Mouse (Mus musculus): ENCODE results near the gene Mgat5. TPM values are rescaled to one million over a fixed set of nuclear protein-coding genes. Genes with fewer than 3 reads are reported as not detected.

Gene Mgat5
- polyA plus RNA-seq, 1 experiment: 29.3 TPM

DNA sequence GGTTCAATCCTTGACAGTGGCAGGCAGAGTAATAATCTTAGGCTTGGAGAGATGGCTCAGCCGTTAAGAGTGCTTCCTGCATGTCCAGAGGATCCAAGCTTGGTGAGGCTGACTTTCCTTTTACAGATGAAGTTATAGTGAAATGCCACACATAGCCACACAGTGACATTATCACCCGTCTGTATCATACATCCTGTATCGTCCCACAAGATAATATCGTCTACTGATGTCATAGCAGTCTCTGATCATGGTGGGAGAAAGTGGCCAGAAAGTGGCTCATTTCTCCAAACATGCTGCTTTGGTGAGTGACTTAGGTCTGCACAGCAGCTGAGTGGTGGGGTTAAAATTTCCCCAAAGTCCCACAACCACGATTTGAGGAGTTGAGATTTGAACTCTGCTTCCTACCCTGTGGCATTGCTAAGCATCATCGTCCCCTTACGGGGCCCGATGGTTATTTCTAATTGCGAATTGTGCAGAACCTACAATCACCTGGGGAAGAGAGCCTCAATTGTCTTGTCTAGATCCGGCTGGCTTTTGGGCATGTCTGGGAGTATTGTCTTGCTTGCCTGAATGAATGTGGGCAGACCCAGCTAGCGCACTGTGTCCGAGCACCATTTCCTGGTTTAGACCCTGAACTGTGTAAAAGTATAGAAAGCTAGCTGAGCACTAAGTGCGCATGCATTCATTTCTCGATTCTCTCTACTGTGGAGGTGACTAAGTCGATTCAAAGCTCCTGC lies 37.5 kb downstream of the Mgat5 start:
- TF ChIP-seq CTCF (IDR thresholded peaks at IDR 0.05; ENCODE audit: borderline replicate concordance, extremely low read depth, insufficient read depth, insufficient read length) (no peak), POLR2A (IDR thresholded peaks at IDR 0.05; ENCODE audit: borderline replicate concordance, extremely low read depth, insufficient read depth, insufficient read length, poor library complexity, severe bottlenecking) (no peak)
- no peak for DNase-seq (ENCODE audit: low read depth)

DNA sequence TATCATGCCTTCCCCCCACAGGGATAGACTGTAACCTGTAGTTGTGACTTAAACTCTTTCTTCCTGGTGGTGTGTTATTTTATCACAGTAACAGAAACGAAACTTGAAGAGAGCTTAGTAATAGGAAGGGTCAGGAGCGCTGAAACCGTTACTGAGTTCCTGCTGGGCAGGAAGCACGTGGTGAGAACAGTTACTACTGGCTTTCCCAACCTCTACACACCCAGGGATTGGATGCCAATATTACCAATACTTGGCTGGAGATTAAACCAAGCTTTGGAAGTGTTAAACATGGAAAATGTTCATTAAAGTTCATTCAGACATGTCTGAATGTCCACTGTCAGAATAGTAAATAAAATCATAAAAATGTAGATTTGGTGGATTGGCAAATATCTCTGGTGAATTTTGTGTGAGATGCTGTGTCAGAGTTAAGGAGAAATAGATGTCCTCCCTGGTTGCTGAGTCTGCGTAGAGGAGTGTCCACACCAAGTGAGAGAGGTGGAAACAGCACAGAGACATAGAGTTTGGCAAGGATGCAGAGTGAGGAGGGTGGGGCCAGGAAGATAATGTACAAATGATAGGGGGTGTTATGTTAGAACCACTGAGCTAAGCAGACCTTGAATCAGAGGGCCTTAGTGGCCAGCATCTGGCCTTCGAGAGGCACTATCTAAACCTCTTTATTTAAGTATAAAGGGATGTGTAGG lies 38.2 kb downstream of the Mgat5 start:
- no peak for DNase-seq (ENCODE audit: low read depth)
- TF ChIP-seq POLR2A (IDR thresholded peaks at IDR 0.05; ENCODE audit: borderline replicate concordance, extremely low read depth, insufficient read depth, insufficient read length, poor library complexity, severe bottlenecking) (no peak), CTCF (IDR thresholded peaks at IDR 0.05; ENCODE audit: borderline replicate concordance, extremely low read depth, insufficient read depth, insufficient read length) (no peak)

DNA sequence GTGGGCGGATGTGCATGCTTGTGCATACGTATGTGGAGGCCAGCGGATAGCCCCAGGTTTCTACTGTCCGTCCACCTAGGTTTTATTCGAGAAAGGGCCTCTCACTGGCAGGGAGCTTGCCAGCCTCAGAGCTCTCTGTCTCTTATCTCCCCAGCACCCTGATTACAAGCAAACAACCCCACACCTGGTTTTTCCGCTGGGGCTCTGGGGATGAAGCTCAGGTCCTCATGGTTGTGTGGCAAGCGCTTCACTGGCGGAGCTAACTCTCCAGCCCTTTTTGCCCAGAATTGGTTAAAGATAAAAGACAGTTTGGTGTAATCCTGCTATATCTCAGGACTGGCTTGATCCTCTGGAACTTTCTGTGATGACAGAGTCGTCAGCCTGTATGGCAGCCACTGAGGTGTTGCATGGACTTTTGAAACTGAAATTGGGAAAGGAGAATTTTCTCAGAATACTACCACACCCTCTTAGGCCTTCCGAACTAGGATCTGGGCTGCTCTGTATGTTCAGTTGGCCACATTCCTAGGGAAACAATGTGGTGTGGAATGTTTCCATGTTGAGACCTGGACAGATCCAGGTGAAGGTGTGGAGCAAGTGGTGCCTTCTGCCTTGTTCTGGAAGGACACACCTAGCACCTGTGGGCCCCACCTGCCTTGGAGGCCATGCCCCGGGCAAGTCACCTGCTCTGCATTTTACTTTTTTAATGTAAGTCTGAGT lies 39.4 kb downstream of the Mgat5 start:
- TF ChIP-seq CTCF (IDR thresholded peaks at IDR 0.05; ENCODE audit: borderline replicate concordance, extremely low read depth, insufficient read depth, insufficient read length) (no peak), POLR2A (IDR thresholded peaks at IDR 0.05; ENCODE audit: borderline replicate concordance, extremely low read depth, insufficient read depth, insufficient read length, poor library complexity, severe bottlenecking) (no peak)
- DNase-seq (ENCODE audit: low read depth): no peak

DNA sequence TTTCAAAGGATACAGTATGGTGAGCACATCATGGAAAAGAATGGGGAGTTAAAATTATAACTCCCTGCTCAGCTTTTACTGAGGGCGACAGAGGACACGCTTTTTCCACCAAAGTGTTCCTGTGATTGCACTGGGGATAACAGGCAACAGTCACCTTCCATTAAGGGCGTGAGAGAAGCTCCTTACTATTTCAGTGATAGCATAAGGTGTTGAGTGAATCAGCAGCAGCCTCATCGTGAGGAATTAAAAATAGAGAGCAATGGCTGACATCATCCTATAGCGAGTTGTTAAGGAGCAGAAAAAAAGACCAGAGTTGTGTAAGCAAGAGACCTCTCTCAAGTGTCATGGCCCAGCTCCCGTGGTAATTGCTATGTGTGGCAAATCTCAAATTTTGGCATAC lies 41.3 kb downstream of the Mgat5 start:
- DNase-seq (ENCODE audit: low read depth): no peak
- TF ChIP-seq POLR2A (IDR thresholded peaks at IDR 0.05; ENCODE audit: borderline replicate concordance, extremely low read depth, insufficient read depth, insufficient read length, poor library complexity, severe bottlenecking) (no peak), CTCF (IDR thresholded peaks at IDR 0.05; ENCODE audit: borderline replicate concordance, extremely low read depth, insufficient read depth, insufficient read length) (no peak)

GRCm38 (mm10) chr1:127248433-127248832 lies 43.6 kb downstream of the Mgat5 start:
- TF ChIP-seq CTCF (IDR thresholded peaks at IDR 0.05; ENCODE audit: borderline replicate concordance, extremely low read depth, insufficient read depth, insufficient read length) (no peak), POLR2A (IDR thresholded peaks at IDR 0.05; ENCODE audit: borderline replicate concordance, extremely low read depth, insufficient read depth, insufficient read length, poor library complexity, severe bottlenecking) (no peak)
- DNase-seq (ENCODE audit: low read depth): no peak

DNA sequence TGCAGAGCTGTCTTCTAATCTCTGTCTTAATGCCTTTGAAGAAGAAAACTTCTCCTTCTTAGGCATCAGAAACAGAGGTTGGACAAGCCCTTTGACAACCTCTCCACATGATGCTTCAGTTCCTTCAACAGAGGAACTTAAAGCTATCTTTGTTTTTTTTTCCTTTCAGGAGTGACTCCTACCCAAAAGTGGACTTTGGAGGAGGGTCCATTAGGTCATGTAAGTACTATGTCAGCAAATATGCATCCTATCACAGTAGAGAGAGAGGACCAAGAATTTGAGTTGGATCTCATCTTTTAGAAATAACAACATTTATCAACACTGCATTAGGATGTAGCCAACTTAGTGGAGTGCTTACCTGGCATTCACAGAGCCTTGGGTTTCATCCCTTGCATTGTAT lies 44.8 kb downstream of the Mgat5 start:
- TF ChIP-seq POLR2A (IDR thresholded peaks at IDR 0.05; ENCODE audit: borderline replicate concordance, extremely low read depth, insufficient read depth, insufficient read length, poor library complexity, severe bottlenecking) (no peak), CTCF (IDR thresholded peaks at IDR 0.05; ENCODE audit: borderline replicate concordance, extremely low read depth, insufficient read depth, insufficient read length) (no peak)
- no peak for DNase-seq (ENCODE audit: low read depth)

- DNase-seq (ENCODE audit: low read depth): no peak
- no peak for TF ChIP-seq POLR2A (IDR thresholded peaks at IDR 0.05; ENCODE audit: borderline replicate concordance, extremely low read depth, insufficient read depth, insufficient read length, poor library complexity, severe bottlenecking)
- no peak for TF ChIP-seq CTCF (IDR thresholded peaks at IDR 0.05; ENCODE audit: borderline replicate concordance, extremely low read depth, insufficient read depth, insufficient read length)
Observed at GRCm38 (mm10) chr1:127250313-127250712, 45.5 kb downstream of the Mgat5 start.

- TF ChIP-seq CTCF (IDR thresholded peaks at IDR 0.05; ENCODE audit: borderline replicate concordance, extremely low read depth, insufficient read depth, insufficient read length) (no peak), POLR2A (IDR thresholded peaks at IDR 0.05; ENCODE audit: borderline replicate concordance, extremely low read depth, insufficient read depth, insufficient read length, poor library complexity, severe bottlenecking) (no peak)
Observed at GRCm38 (mm10) chr1:127251751-127252150, 46.9 kb downstream of the Mgat5 start.

DNA sequence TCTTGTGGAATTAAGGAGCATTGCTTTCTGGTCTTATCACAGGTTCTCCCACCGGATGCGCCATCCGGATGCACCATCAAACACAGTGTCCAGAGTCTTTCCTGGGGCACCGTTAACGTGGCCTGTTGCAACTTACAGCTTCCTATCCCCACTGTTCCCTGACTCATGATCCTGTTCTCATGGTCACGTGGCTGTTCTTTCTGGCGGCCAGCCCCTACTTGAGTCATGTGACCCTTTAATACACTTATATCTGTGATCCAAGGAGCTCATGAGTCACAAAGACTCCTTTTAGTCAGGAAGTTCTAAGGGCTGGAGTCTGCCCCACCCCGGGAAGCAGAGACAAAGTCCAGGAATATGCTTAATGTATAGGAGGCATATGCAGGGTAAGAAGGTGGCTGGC lies 52.2 kb downstream of the Mgat5 start:
- DNase-seq (ENCODE audit: low read depth): no peak
- TF ChIP-seq CTCF (IDR thresholded peaks at IDR 0.05; ENCODE audit: borderline replicate concordance, extremely low read depth, insufficient read depth, insufficient read length) (no peak), POLR2A (IDR thresholded peaks at IDR 0.05; ENCODE audit: borderline replicate concordance, extremely low read depth, insufficient read depth, insufficient read length, poor library complexity, severe bottlenecking) (no peak)

More at GRCm38 (mm10) chr1:127251751-127252150, 46.9 kb downstream of the Mgat5 start:
- no peak for DNase-seq (ENCODE audit: low read depth)

GRCm38 (mm10) chr1:127259669-127260068 lies 54.9 kb downstream of the Mgat5 start:
- TF ChIP-seq POLR2A (IDR thresholded peaks at IDR 0.05; ENCODE audit: borderline replicate concordance, extremely low read depth, insufficient read depth, insufficient read length, poor library complexity, severe bottlenecking) (no peak), CTCF (IDR thresholded peaks at IDR 0.05; ENCODE audit: borderline replicate concordance, extremely low read depth, insufficient read depth, insufficient read length) (no peak)

GRCm38 (mm10) chr1:127260969-127261368 lies 56.2 kb downstream of the Mgat5 start:
- TF ChIP-seq POLR2A (IDR thresholded peaks at IDR 0.05; ENCODE audit: borderline replicate concordance, extremely low read depth, insufficient read depth, insufficient read length, poor library complexity, severe bottlenecking): no peak
- no peak for TF ChIP-seq CTCF (IDR thresholded peaks at IDR 0.05; ENCODE audit: borderline replicate concordance, extremely low read depth, insufficient read depth, insufficient read length)
- no peak for DNase-seq (ENCODE audit: low read depth)

More at GRCm38 (mm10) chr1:127259669-127260068, 54.9 kb downstream of the Mgat5 start:
- no peak for DNase-seq (ENCODE audit: low read depth)
